Mouse (Mus musculus): ENCODE measurements around the gene Pdcd2l.
A peak's percentile ranks its signal among the peaks of the same experiment; 100 is the strongest.

Pdcd2l gene

DNA sequence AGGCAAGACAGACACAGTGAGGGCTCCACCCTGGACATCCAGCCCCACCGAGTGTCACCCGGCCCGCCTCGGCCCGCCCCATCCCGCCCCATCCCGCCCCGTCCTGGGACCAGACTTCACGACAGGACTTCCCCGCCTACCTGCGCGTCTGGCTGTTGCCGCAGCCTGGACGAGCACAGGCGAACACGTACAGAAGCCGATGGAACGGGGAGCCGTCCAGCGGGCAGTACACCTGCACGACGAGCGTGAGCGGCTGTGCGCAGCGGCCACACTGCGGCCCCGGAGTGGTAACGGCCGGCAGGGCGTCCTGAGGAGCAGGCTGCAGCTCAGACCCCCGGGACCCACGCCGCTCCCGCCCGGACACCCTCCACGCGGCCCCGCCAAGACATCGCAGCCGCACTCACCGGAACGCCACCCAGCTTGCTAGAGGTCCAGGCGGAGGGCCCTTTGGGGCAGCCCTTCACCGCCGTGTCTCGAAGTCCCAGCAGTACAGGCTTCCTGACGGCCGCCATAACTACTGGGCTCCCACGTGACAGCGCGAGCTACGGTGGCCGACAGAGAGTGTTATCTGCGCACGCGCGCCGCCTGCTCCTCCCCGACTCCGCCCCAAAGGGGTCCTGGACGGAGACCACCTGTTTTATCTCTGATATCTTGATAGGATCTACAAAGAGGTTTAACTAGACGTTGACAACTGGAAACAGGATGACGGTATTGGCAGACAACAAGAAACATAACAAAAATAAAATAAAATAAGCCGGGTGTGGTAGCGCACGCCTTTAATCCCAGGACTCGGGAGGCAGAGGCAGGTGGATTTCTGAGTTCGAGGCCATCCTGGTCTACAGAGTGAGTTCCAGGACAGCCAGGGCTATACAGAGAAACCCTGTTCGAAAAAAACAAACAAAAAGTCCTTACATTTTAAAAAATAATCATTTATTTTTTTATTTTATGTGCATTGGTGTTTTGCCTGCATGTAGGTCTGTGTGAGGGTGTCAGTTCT lies at the start of gene Pdcd2l:
Gene Pdcd2l, minus strand, starts transcription at position 530 of the 997 bp plus-strand sequence.
- DNase-seq (ENCODE audit: low spot score) = peak; percentile 89

DNA sequence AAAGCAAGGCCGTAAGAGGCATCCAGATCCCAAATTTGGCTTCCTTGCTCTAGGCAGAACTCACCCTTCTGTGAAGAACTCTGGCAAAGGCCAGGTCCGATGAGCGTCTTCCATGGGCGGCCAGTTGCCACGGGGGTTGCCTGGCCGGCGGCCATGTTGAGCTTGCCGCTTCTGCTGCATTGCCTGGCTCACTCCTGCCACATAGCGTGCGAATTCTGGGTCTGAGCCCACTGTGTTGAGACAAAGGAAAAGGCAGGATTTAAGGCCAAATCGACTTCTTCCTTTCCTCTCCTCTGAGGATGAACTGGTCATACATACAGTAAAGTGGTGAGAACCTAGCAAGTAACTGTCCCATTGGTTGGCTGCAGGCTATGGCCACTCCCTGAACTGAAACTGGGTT lies 45.7 kb upstream of the Pdcd2l start:
- no peak for DNase-seq (ENCODE audit: low spot score)

DNA sequence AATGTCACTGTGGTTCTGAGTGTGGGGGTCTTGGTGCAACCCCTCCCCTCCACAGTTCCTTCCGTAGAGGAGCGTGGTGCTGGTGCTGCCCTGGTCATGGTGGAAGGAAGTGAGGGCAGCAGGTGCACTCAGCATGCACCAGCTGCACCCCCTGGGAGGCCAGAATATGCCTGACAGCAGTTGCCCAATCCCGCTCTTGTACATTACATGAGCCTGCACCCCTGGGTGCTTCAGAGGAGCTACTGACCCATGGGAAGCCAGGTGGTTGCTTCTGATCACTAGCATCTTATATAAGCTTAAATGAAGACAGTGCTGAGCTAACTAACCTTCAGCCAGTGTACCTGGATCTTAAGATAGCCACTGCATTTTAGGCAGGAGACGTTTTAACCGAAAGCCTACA lies 41.6 kb upstream of the Pdcd2l start:
- DNase-seq (ENCODE audit: low spot score) = no peak

DNA sequence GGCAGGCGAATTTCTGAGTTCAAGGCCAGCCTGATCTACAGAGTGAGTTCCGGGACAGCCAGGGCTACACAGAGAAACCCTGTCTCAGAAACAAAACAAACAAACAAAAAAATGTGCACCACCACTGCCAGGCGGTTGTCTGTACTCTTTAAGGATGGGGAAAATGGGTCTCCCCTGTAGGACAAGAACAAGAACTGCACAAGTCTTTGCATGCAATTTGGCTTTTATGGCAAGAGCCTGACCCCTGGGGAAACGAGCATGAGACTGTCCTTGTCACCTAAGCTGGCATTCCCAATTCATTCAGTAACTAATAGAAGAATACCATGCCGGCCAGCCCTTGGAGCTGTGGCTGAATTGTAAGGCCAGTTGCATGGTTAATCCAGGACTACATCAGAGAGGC lies 39.1 kb upstream of the Pdcd2l start:
- no peak for DNase-seq (ENCODE audit: low spot score)

DNA sequence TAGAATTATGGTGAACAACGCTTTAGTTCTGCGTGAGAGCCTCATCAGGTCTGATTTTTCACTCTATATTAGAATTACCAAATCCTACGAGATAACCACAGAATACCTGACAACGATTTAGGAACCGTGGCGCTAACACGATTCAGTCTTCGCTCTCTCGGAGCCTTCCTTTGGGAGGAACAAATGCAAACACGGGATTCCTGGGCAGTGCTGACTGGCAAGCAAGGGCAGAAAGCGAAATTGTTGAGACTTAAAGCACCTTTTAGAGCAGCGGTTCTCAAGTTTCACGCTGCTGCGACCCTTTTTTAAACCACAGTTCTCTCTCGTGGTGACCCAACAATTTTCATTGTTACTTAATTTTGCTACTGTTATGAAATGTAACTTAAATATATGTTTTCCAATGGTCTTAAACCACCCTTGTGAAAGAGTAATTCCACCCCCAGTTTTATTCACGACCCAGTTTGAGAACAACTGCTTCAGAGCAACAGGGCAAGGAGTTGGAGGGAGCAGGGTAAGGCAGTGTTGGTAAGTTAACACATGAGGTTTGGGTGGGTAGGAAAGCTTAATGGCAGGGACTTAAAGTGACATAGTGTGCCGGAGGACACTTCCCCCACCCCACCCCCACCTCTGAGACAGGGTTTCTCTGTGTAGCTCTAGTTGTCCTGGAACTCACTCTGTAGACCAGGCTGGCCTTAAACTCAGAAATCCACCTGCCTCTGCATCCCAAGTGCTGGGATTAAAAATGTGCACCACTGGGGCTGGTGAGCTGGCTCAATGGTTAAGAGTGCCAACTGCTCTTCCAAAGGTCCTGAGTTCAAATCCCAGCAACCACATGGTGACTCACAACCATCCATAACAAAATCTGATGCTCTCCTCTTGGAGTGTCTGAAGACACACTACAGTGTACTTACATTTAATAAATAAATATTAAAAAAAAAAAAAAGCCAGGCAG lies 38.4 kb upstream of the Pdcd2l start:
- no peak for DNase-seq (ENCODE audit: low spot score)

DNA sequence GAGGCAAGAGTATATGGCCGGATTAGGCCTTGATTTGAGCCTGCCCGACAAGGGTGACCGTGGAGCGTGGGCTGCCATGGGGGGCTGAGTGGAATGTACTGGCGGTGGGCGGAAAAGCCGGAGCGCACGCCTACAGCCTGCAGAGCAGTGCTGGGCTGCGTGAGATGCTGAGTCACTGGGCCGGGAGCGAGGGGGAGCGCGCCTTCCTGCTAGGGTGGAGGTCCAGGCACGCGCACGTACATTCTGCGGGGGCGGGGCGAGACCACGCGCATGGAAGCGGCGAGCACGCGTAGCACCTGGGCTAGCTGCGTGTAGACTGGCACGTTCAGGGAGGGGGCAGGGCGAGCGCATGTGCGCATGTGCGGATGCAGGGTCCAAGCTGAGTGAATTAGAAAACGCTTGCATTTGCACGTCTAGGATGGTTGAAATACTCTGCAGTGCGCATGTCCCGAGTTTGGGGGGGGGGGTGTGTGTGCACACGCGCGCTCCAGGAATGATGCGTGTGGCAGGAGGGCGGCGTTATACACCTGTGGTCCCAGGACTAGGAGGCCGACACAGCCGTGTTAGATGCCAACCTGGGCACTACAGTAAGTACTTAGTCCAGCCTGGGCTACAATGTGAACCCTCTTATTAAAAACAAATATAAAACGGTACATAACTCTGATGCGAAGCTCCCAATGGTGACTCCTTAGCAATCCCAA lies 37.6 kb upstream of the Pdcd2l start:
- peak; percentile 95 for DNase-seq (ENCODE audit: low spot score)

DNA sequence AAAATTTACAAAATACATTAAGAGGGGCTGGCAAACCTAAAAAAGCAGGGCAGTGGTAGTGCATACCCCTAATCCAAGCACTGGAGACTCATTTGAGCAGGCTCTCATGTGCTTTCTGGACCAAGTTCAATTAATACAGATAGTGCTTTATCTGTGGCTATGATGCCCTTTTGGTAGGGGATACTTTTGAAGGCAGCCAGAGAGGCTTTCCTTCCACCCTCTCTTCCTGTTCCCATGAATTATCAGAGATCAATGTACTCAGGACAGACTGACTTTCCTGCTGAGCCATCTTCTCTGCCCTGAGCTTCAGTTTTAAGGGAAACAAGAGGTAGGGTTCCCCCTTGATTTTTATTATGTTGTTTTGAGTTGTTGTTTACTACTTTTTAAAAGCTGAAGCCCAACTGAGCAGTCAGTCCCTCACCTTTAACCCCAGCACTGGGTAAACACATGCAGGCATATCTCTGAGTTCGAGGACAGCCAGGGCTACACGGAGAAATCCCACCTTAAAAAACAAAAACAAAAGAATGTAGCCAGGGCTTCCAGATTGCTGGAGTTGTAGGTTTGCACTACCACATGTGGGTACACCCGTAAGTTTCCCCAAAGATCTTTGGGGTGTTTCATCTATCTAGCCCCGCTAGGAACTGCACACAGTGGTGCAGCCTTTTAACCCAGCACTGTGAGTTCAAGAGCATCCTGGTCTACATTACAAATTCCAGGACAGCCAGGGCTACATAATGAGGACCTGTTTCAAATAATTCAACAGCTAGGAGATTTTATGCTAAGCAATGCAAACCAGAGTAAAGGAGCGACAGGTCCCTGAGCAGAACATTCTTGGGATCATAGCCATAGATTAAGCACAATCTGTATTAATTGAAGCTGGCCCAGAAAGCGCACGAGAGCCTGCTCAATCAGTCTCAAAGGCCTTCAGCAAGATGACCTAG lies 36.6 kb upstream of the Pdcd2l start:
- DNase-seq (ENCODE audit: low spot score) = no peak

DNA sequence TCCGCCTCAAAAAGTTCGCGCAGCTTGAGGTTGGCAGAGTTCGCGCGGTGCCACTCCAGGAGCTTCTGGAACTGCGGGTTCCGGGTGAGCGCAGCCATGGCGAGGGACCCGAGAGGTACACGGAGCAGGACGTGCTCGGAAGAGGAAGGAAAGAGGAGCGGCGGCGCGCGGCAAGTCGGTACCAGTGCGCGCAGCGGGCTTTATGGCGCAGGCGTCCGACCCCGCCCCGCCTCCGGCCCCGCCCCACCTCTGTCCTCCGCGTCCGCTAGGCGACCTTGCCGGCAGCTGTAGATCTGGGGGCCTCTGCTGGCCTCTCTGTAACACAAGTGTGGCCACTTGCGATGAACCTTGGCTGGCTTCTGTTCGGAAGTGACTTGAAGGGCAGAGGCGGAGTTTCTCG lies 33.7 kb upstream of the Pdcd2l start, which contains the start of gene Gpi1:
Gene Gpi1, minus strand, starts transcription at position 221 of the 400 bp plus-strand sequence.
- peak; percentile 45 for DNase-seq (ENCODE audit: low spot score)

DNA sequence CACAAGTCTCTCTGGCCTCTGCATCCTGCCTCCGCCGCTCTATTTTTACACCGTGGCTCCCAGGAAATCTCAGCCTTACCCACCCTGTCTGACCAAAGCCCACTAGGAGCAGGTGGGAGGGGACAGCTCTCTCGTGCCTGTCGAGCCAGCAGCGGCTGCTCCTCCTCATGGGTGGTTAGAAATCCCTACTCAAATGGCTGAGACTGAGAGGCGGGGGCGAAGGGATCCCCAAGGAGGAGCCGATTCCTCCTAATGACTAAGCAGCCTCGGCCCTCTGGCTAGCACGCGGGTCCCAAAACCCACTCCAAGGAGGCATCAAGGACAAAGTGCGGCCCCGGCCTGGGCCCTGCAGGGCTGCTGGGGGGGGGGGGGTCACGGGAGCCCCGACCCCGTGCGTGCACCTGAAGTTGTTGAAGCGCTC lies 33.2 kb upstream of the Pdcd2l start:
- peak; percentile 24 for DNase-seq (ENCODE audit: low spot score)

DNA sequence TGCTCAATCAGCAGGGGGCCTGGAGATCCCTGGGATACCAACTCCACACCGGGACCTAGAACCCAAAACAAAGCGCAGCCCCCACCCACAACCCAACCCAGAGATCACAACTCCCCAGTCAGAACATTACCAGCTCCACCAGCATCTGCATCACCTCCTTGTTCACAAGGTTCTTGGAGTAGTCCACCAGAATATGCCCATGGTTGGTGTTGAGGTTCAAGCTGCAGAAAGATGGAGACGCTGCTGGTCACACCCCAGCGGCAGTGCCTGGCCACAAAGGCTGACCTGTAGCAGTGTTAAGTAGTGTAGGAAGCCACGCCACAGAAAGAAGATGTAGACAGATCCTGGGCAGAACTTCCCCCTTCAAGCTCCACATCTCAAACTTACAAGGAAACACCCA lies 32.7 kb upstream of the Pdcd2l start:
- no peak for DNase-seq (ENCODE audit: low spot score)

DNA sequence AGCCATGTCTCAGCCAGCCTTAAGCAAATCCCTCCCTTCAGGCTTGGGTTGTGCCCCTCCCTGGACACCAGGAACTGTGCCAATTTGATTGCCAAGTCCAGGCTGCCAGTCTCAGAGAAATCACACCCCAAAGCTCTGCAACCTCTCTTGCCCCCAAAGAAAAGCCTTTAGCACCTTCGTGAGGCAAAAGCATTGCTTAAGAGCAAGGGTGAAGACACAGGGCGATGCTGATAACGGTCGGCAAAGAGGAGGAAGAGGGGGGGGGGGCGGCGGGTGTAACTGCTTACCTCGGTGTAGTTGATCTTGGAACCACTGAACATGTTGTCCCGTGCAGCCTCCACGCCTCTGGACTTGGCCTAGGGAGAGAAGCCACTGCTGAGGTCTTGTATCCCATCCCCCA lies 32.2 kb upstream of the Pdcd2l start:
- DNase-seq (ENCODE audit: low spot score) = no peak

DNA sequence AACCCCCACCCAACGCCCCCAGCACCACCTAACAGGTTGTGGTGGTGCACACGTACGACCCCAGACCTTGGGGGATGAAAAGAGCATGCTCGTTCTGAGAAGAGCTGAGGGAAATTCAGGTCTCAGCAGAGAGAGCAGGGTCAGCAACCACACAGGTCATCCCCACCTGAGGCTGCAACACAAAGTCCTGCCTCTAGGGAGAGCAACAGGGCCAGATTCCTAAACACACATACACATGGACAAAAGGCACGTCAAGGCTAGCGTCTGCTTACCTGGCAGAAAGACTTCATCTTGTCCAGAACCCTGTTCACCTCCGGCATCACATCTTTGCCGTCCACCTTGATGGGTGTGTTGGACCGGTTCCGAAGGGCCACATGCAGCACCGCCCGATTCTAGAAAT lies 30.4 kb upstream of the Pdcd2l start:
- DNase-seq (ENCODE audit: low spot score) = no peak

DNA sequence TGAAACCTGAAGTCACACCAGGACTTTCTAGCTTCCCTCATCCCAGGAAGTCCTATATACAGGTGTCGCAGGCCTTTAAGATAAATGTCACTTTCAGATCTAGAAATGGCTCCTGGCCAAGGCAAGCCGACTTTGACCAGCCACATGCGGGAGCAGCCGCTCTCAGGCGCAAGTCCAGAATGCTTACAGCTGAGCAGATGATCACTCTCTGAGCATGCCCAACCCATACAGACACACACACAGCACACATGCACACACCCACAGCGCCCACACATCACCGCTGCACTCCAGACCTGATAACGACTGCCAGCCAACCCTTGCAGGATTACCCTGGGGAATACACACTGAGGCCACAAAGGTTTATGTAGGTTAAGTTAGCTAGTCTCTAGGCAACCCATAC lies 29.6 kb upstream of the Pdcd2l start:
- DNase-seq (ENCODE audit: low spot score) = no peak

DNA sequence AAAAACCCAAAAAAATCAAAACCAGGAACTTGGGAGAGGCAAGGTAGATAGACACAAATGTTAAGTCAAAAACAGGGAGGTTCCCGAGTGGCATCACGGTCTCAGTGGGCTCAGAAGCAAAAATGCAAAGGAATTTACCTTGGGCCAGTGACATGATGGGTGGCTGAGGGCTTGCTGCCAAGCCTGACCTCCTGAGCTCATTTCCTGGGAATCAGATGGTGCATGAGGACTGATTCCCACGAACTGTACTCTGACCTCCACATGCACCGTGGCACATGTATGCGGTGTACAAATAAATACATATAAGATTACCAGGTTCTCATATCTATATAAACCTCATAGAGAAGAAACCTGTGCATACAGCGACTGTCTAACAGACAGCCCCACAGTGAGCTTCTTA lies 27.8 kb upstream of the Pdcd2l start:
- DNase-seq (ENCODE audit: low spot score) = no peak

DNA sequence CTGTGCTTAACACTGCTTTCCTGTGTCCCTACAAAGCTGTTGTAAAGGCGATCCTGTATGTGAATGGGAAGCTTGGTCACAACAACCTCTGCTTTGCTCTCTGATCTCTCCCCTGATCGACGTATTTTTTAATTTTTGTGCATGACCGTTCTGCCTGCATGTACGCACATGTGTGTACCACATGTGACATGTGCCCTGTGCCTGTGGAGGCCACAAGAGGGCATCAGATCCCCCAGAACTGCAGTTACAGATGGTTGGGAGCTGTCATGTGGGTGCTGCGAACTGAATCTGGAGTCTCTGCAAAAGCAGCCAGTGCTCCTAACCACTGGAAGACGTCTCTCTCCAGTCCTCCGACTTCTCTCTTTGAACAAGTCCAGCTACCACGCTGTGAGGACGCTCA lies 25.9 kb upstream of the Pdcd2l start:
- DNase-seq (ENCODE audit: low spot score) = no peak

DNA sequence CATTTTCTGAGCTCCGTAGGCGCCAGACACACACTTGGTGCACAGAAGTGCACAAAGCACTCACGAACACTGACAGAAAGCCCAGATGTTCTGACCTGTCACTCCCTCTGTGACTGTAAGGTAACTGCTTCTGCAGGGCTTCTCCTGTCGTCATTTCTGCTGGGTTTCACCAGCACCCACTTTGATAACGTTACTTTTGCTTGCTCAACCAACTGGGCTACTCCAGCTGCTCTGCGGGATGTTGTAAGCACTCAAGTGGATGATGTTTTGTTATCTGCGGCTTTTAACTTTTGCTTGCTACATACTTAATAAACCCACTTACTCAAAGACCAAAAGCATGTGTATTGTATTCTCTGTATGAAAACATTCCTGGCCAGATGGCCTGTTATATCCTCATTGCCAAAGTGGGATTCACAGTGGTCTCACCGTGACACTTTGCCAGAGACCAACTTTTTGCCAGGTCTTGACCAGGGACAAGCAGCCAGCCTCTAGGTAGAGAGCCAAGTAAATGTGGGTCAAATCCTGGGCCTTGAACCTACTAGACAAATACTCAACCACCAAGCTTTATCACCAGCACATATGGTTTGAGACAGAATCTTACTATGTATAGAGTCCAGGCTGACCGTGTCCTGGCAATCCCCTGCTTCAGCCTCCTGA lies 25.3 kb upstream of the Pdcd2l start:
- DNase-seq (ENCODE audit: low spot score) = no peak

DNA sequence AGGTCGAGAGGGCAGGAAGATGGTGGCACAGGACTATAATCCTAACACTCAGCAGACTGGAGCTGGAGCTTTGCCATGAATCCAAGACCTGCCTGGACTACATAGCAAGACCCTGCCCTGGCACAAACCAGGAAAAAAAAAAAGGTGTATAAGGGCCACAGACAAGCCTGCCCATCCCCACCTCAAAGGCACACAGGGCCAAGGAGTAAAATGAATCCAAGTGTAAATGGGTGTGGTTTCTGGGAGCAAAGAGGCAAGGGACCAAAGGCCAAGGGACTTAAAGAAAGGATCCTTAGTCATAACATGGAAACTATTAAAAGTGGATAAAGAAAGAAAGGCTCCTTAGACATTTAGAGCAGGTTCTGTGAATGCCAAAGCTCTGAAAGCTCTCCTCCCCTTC lies 22.0 kb upstream of the Pdcd2l start:
- no peak for DNase-seq (ENCODE audit: low spot score)

DNA sequence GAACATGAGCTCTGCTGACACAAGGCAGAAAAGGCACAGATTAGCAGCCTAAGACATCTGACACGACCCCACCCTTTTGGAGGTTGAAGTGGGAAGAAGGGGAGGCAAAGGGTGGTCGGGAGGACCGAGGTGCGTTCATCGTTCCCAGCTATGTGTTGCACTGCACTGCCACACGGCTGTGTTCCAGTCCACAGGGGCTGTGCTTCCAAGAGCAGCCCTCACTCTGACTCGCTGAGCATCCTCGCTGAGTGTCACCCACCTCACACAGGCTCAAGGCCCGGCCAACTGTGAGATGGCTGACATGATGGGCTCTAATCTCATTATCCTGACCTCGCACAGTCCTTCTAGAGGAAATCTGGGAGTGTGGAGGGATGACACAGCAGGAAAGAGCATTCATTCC lies 20.0 kb upstream of the Pdcd2l start:
- no peak for DNase-seq (ENCODE audit: low spot score)

DNA sequence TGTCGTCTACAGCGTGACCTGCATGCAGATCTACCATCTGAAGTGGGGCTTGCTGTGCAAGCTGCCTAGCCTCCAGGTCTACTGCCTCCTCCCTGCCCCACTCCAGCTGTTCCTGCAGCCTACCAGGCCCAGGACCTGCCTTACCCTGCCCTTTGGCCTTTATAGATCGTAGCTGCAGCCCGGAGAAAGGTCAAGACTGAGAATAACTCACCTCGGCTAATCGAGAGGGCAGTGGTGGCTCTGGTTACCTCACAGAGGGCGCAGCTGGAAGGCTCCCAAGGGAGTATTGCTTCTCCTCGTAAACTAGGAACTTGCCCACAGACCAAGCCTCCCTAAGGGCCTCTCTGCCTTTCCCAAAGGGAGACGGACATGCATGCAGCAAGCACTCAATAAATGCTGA lies 19.0 kb upstream of the Pdcd2l start:
- DNase-seq (ENCODE audit: low spot score) = no peak

DNA sequence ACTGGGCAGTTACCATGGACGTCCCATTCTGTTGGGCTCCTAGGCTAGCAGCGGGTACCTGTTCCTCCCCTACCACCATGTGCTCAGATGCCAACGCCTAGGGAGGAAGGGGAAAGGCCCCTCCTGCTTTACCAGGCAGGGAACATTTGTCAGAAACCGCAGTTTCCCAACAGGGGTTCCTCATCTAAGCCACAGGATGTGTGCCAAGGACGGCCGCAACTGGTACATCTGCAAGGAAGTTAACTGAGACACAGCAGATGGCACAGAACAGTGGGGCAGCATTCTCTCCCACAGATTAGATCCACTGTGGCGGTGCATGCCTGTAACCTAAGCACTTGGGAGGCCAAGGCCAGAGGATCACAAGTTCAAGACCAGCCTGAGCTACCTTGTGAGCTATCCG lies 18.2 kb upstream of the Pdcd2l start:
- DNase-seq (ENCODE audit: low spot score) = no peak
